Comparison of ENCODE assay signal across 22 mouse cellular contexts in genomic region chr9:57315032-57315660, GRCm38 (mm10).
"Had no signal": no experiment of that assay in that cellular context is flagged by ENCODE, and none has a peak within 500 bp of the region (broad histone marks: within the 10 kb centered on the region; RNA-seq: fewer than 3 reads in every experiment).

No protein-coding gene starts in this region.

- H3K9ac ChIP-seq: intestine, embryonic 15.5 days; limb, embryonic 13.5 days; liver, embryonic 12.5 days; liver, embryonic 15.5 days; lung, embryonic 15.5 days had no signal

- ATAC-seq: intestine, embryonic 15.5 days; liver, embryonic 12.5 days had no signal

- H3K4me2 ChIP-seq: intestine, embryonic 15.5 days; limb, embryonic 13.5 days; liver, embryonic 12.5 days; liver, embryonic 15.5 days; lung, embryonic 15.5 days; midbrain, embryonic 11.5 days had no signal

- H3K4me3 ChIP-seq: intestine, embryonic 15.5 days; layer of hippocampus, adult 2 months; limb, embryonic 10.5 days; limb, embryonic 13.5 days; liver, embryonic 12.5 days; liver, embryonic 15.5 days; lung, embryonic 15.5 days; megakaryocyte, embryonic 14.5 days had no signal

- H3K27me3 ChIP-seq: intestine, embryonic 15.5 days; limb, embryonic 13.5 days; lung, embryonic 15.5 days had no signal

- H3K27ac ChIP-seq: intestine, embryonic 15.5 days; layer of hippocampus, adult 2 months; limb, embryonic 10.5 days; limb, embryonic 13.5 days; liver, embryonic 12.5 days; liver, embryonic 15.5 days; lung, embryonic 15.5 days; stomach, postnatal 0 days had no signal

- H3K36me3 ChIP-seq: intestine, embryonic 15.5 days; limb, embryonic 10.5 days; limb, embryonic 13.5 days; liver, embryonic 12.5 days; liver, embryonic 15.5 days; lung, embryonic 15.5 days had no signal

- DNase-seq: kidney, adult 11 months; kidney, postnatal 10 days; layer of hippocampus, adult 9-11 months; liver; lung, adult 18-20 months; lung, postnatal 10 days; lung, postnatal 36 days; midbrain, embryonic 14.5 days; right cerebral cortex, postnatal 14 days; right cerebral cortex, postnatal 4 days; thymus, adult 2 months; thymus, postnatal 14 days had no signal

- H3K4me1 ChIP-seq: intestine, embryonic 15.5 days; limb, embryonic 10.5 days; limb, embryonic 13.5 days; lung, embryonic 15.5 days had no signal

- H3K9me3 ChIP-seq: intestine, embryonic 15.5 days; limb, embryonic 10.5 days; liver, embryonic 12.5 days; liver, embryonic 15.5 days; lung, embryonic 15.5 days had no signal
